Mouse (Mus musculus) small intestine, adult 2 months (tissue): ENCODE results near the gene Tas2r143. TPM values are rescaled to one million over a fixed set of nuclear protein-coding genes. Genes with fewer than 3 reads are reported as not detected.
A peak's percentile ranks its signal among the peaks of the same experiment; 100 is the strongest.

Experiments
- H3K27ac ChIP-seq: fragments of 200-500 bp; 2 replicates; pipeline ENCODE4 v1.5.1; 2012; ENCODE audit warnings: low read depth, low read length, control low read depth, inconsistent platforms; ENCODE audit not compliant: insufficient read depth
- H3K27me3 ChIP-seq: fragments of 200-500 bp; 2 replicates; pipeline ENCODE4 v1.6.1; 2012; ENCODE audit warnings: mild to moderate bottlenecking, moderate library complexity, low read length, inconsistent platforms; ENCODE audit not compliant: control insufficient read depth, insufficient read depth
- H3K36me3 ChIP-seq: fragments of 200-500 bp; 2 replicates; pipeline ENCODE4 v1.6.1; 2012; ENCODE audit warnings: mild to moderate bottlenecking, low read length, control low read depth, inconsistent platforms; ENCODE audit not compliant: control insufficient read depth, insufficient read depth
- H3K4me1 ChIP-seq: fragments of 200-500 bp; 2 replicates; pipeline ENCODE4 v1.6.1; 2012; ENCODE audit warnings: low read length, inconsistent platforms, mixed read lengths; ENCODE audit not compliant: control insufficient read depth, insufficient read depth, insufficient read length
- H3K4me3 ChIP-seq: fragments of 200-500 bp; 2 replicates; pipeline ENCODE4 v1.5.1; 2012; ENCODE audit warnings: low read depth, mild to moderate bottlenecking, control low read depth, inconsistent platforms, low read length, moderate library complexity
- CTCF ChIP-seq: fragments of 200-500 bp; IDR thresholded peaks from 2 replicates; pipeline ENCODE4 v1.5.1; 2012; ENCODE audit warnings: low read depth, mild to moderate bottlenecking, control low read depth, inconsistent platforms, low read length, moderate library complexity, mixed read lengths; ENCODE audit not compliant: insufficient replicate concordance, insufficient read length; ENCODE audit errors: extremely low read depth
- POLR2A ChIP-seq: fragments of 200-500 bp; IDR thresholded peaks from 2 replicates; pipeline ENCODE4 v1.6.1; 2012; ENCODE audit warnings: low read depth, mild to moderate bottlenecking, control low read depth, inconsistent platforms, low read length, moderate library complexity
- WGBS: fragments of 180-500 bp; shearing (Covaris S2); methylation state at CpG from one replicate; pipeline ENCODE4 v1.1.7; 2018; 5-methylcytosine and 5-hydroxymethylcytosine counted together
- polyA plus RNA-seq: library from polyadenylated mRNA; depleted of rRNA; stranded (reverse); fragments of >200 nt; gene quantifications from 2 replicates; pipeline ENCODE4 v1.2.3, GENCODE M21; 2012

The Tas2r143 gene
- polyA plus RNA-seq, 1 experiment: not detected

DNA sequence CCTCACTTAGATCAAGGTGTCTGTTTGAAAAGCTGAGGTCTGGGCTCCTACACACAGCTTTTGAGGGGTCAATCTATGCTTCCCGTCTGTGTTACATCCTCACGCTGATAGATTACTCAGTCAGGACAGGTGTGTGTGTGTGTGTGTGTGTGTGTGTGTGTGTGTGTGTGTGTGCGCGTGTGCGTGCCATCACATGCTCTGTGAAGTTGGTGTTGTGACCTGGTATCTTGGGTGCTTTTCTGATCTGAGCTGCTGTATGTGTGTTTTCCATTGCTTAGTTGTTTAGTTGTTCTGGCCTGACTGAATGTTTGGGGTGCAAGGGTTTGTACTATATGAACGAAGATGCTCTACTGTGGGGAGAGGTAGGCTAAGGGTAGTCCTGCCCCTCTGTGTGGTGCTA lies 44.7 kb upstream of the Tas2r143 start:
- peaks cover 62% of the 10 kb centered on the region for H3K36me3 ChIP-seq
- H3K27me3 ChIP-seq: no peaks in the 10 kb centered on the region
- H3K4me1 ChIP-seq: peaks cover 51% of the 10 kb centered on the region
- H3K27ac ChIP-seq: no peak overlapping the region
- TF ChIP-seq POLR2A (no peak), CTCF (no peak)
- H3K4me3 ChIP-seq: no peak overlapping the region
- 97% methylated on average over 6 of the region's 6 CpGs for WGBS

DNA sequence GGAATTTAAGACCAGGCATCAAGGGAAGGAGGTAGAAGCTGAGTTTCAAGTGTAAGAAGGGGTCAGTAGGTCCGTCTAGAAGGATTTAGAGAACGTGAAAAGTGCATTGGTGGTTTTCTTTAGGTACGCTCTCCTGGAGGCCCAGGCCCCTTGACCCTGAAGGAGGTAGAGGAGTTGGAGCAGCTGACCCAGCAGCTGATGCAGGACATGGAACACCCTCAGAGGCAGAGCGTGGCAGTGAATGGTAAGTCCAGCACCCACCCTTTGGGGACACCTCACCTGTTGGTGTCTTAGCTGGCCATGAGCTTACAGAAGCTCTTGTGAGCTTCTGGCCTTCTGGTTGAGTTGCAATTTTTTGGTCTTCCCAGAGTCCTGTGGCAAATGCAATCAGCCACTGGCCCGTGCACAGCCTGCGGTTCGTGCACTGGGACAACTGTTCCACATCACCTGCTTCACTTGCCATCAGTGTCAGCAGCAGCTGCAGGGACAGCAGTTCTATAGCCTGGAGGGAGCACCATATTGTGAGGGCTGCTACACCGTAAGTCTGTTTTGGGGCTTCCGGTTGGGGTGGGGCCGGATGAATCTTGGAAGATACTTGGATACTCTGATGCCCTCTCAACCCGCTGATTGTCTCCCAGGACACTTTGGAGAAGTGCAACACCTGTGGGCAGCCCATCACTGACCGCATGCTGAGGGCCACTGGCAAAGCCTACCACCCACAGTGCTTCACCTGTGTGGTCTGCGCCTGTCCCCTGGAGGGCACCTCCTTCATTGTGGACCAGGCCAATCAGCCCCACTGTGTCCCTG lies 44.0 kb upstream of the Tas2r143 start:
- Histone ChIP-seq H3K36me3 (peaks cover 68% of the 10 kb centered on the region), H3K4me1 (peaks cover 48% of the 10 kb centered on the region), H3K27me3 (no peaks in the 10 kb centered on the region), H3K27ac (no peak overlapping the region; the same call in 1 of the 2 replicates), H3K4me3 (no peak overlapping the region)
- TF ChIP-seq CTCF: no peak
- no peak for TF ChIP-seq POLR2A
- WGBS: 94% methylated on average over 13 of the region's 13 CpGs

DNA sequence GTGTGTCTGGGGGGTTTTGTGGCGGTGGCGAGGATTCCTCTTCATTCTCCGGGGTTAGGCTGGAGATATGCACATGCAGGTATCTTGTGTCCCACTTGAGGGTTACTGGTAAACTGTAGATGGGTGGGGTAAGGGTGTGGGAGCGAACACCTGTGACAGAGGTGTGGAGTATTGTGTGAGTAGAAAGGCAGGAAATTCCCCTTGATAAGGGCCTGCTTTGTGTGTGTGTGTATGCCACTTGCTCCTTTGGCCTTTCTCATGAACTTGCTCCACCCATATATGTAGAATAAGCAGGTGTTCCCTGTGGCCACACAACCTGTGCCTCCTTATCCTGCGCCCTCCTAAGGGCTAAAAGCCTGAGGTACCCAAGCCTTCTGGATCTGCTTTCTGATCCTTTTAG lies 43.1 kb upstream of the Tas2r143 start:
- no peaks in the 10 kb centered on the region for H3K27me3 ChIP-seq
- H3K4me3 ChIP-seq: no peak overlapping the region
- peaks cover 70% of the 10 kb centered on the region for H3K36me3 ChIP-seq
- peaks cover 40% of the 10 kb centered on the region for H3K4me1 ChIP-seq
- peak overlapping the region; percentile 6; the same call in 1 of the 2 replicates for H3K27ac ChIP-seq
- no peak for TF ChIP-seq POLR2A
- TF ChIP-seq CTCF: no peak
- WGBS: 41% methylated on average over 5 of the region's 5 CpGs

DNA sequence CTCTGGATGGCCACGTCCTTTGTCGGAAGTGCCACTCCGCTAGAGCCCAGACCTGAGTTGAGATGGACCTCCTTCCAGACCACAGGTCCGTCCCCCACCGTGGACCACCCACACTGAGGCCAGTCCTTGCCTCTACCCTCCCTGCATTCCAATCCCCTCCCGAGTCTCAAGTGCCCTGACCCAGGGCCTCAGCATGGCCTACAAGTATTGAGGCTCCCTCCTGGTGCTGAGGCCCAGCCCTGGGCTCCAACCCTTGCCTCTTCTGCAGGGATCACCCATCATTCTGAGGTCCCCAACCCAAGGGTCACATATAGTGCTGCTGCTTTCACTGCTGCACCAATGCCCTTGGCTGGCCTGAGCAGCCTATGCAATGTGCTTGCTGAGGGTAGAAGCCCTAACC lies 42.1 kb upstream of the Tas2r143 start:
- Histone ChIP-seq H3K27ac (no peak overlapping the region), H3K27me3 (no peaks in the 10 kb centered on the region), H3K4me1 (peaks cover 35% of the 10 kb centered on the region), H3K36me3 (peaks cover 74% of the 10 kb centered on the region), H3K4me3 (no peak overlapping the region)
- 84% methylated on average over 6 of the region's 6 CpGs for WGBS
- TF ChIP-seq POLR2A: no peak
- TF ChIP-seq CTCF: no peak

GRCm38 (mm10) chr6:42358901-42359300 lies 41.1 kb upstream of the Tas2r143 start:
- Histone ChIP-seq H3K4me1 (peaks cover 26% of the 10 kb centered on the region), H3K36me3 (peaks cover 78% of the 10 kb centered on the region), H3K4me3 (no peak overlapping the region), H3K27ac (0 out of 2 replicates have a peak overlapping the region, but pooled peaks have one; percentile 18), H3K27me3 (no peaks in the 10 kb centered on the region)
- TF ChIP-seq CTCF (no peak), POLR2A (no peak)
- 94% methylated on average over 12 of the region's 12 CpGs for WGBS

- H3K4me1 ChIP-seq: peaks cover 20% of the 10 kb centered on the region
- no peaks in the 10 kb centered on the region for H3K27me3 ChIP-seq
- H3K36me3 ChIP-seq: peaks cover 84% of the 10 kb centered on the region
- H3K4me3 ChIP-seq: no peak overlapping the region
- 0 out of 2 replicates have a peak overlapping the region, but pooled peaks have one; percentile 18 for H3K27ac ChIP-seq
- WGBS: 72% methylated on average over 9 of the region's 9 CpGs
- no peak for TF ChIP-seq CTCF
- no peak for TF ChIP-seq POLR2A
Measured at GRCm38 (mm10) chr6:42359364-42360147, 40.5 kb upstream of the Tas2r143 start.
